Mouse (Mus musculus) lung, embryonic 16.5 days (tissue): ENCODE data around the gene Olfr1364. TPM values are rescaled to one million over a fixed set of nuclear protein-coding genes. Genes with fewer than 3 reads are reported as not detected.

Source experiments
- polyA plus RNA-seq: library from polyadenylated mRNA; unstranded; fragments of >200 nt; fragmentation: Nextera tagmentation; extraction: Ambion mirVana; gene quantifications from 2 replicates; pipeline ENCODE4 v1.2.1, GENCODE M21; 2015

The Olfr1364 gene
- polyA plus RNA-seq, 1 experiment from 2014 or later, result not detected

Other genes with a start within 250 kb of the Olfr1364 start
- gene Olfr1367, start 234.8 kb downstream of the Olfr1364 start, polyA plus RNA-seq, result not detected in 2 replicates
- 11.5 and 11.7 TPM in 2 replicates for gene Zscan12, start 218.9 kb downstream of the Olfr1364 start, polyA plus RNA-seq
- gene Zkscan3, start 179.0 kb downstream of the Olfr1364 start, polyA plus RNA-seq, result 84.4 and 85.3 TPM in 2 replicates
- gene Pgbd1, start 140.7 kb downstream of the Olfr1364 start, polyA plus RNA-seq, result 3.3 and 3.7 TPM in 2 replicates
- gene Zscan26, start 128.0 kb downstream of the Olfr1364 start, polyA plus RNA-seq, result 35.1 and 39.0 TPM in 2 replicates
- 3.7 and 4.0 TPM in 2 replicates for gene Nkapl, start 113.2 kb downstream of the Olfr1364 start, polyA plus RNA-seq
- 2.8 and 3.9 TPM in 2 replicates for gene Zkscan4, start 102.9 kb downstream of the Olfr1364 start, polyA plus RNA-seq
- gene Gm10065, start 102.3 kb downstream of the Olfr1364 start, polyA plus RNA-seq, result not detected in 2 replicates
- 0.80 and 1.4 TPM in 2 replicates for gene AK157302, start 86.5 kb downstream of the Olfr1364 start, polyA plus RNA-seq
- 5.8 and 9.4 TPM in 2 replicates for gene Gm11273, start 80.3 kb downstream of the Olfr1364 start, polyA plus RNA-seq
- gene Zkscan8, start 50.6 kb downstream of the Olfr1364 start, polyA plus RNA-seq, result 5.8 and 6.3 TPM in 2 replicates
- gene Olfr1366, start 39.0 kb downstream of the Olfr1364 start, polyA plus RNA-seq, result 0.11 and 0.24 TPM in 2 replicates
- 0.04 TPM in 1 of 2 replicates, not detected in the other for gene Olfr1535, start 21.9 kb downstream of the Olfr1364 start, polyA plus RNA-seq
- gene Olfr1362, start 32.3 kb upstream of the Olfr1364 start, polyA plus RNA-seq, result not detected in 2 replicates
- not detected in 2 replicates for gene Olfr11, start 60.8 kb upstream of the Olfr1364 start, polyA plus RNA-seq
- not detected in 2 replicates for gene Olfr1361, start 81.6 kb upstream of the Olfr1364 start, polyA plus RNA-seq
- gene Olfr1360, start 95.6 kb upstream of the Olfr1364 start, polyA plus RNA-seq, result not detected in 2 replicates
- not detected in 2 replicates for gene Olfr1359, start 116.4 kb upstream of the Olfr1364 start, polyA plus RNA-seq
- gene Hist1h2bl, start 134.4 kb upstream of the Olfr1364 start, polyA plus RNA-seq, result 3.4 and 4.5 TPM in 2 replicates
- gene Hist1h2ai, start 134.7 kb upstream of the Olfr1364 start, polyA plus RNA-seq, result 33.0 and 45.8 TPM in 2 replicates
- 13.5 and 20.4 TPM in 2 replicates for gene Hist1h3h, start 135.9 kb upstream of the Olfr1364 start, polyA plus RNA-seq
- gene Hist1h2bm, start 140.3 kb upstream of the Olfr1364 start, polyA plus RNA-seq, result 4.9 and 5.8 TPM in 2 replicates
- 1.3 and 1.4 TPM in 2 replicates for gene Hist1h4j, start 153.3 kb upstream of the Olfr1364 start, polyA plus RNA-seq
- gene Hist1h4k, start 168.7 kb upstream of the Olfr1364 start, polyA plus RNA-seq, result 2.0 and 5.4 TPM in 2 replicates
- gene Hist1h2ak, start 172.1 kb upstream of the Olfr1364 start, polyA plus RNA-seq, result 31.5 and 35.8 TPM in 2 replicates
- gene Hist1h2bn, start 172.4 kb upstream of the Olfr1364 start, polyA plus RNA-seq, result 5.8 and 7.8 TPM in 2 replicates
- gene Hist1h1b, start 198.9 kb upstream of the Olfr1364 start, polyA plus RNA-seq, result 23.4 and 24.2 TPM in 2 replicates
- gene Hist1h3i, start 201.6 kb upstream of the Olfr1364 start, polyA plus RNA-seq, result 103 and 124 TPM in 2 replicates
- 1.8 and 5.1 TPM in 2 replicates for gene Hist1h2an, start 205.5 kb upstream of the Olfr1364 start, polyA plus RNA-seq
- 1.0 and 1.2 TPM in 2 replicates for gene Hist1h2bp, start 205.7 kb upstream of the Olfr1364 start, polyA plus RNA-seq
- gene Hist1h2bq, start 228.4 kb upstream of the Olfr1364 start, polyA plus RNA-seq, result 24.2 and 25.0 TPM in 2 replicates
- 3.4 TPM in 1 of 2 replicates, not detected in the other for gene Hist1h2ao, start 228.7 kb upstream of the Olfr1364 start, polyA plus RNA-seq
- not detected in 2 replicates for gene Hist1h4m, start 230.0 kb upstream of the Olfr1364 start, polyA plus RNA-seq